Mouse (Mus musculus) frontal cortex, adult 2 months (tissue): ENCODE data around the gene Fuk. TPM values are rescaled to one million over a fixed set of nuclear protein-coding genes. Genes with fewer than 3 reads are reported as not detected.
A peak's percentile ranks its signal among the peaks of the same experiment; 100 is the strongest.
"Not testable (repeated sequence)": the region's sequence is repeated elsewhere in the genome, so short reads cannot be mapped to it uniquely, and the experiment has no call there.

Experiments
- DNase-seq, 2 experiments: peaks; one replicate each; pipeline ENCODE4 v3.0.0; 2022; ENCODE audit warnings: low spot score in 1 of 2; ENCODE audit errors: extremely low spot score in 1 of 2
- polyA plus RNA-seq: library from polyadenylated mRNA; depleted of rRNA; stranded (reverse); fragments of >200 nt; gene quantifications from 2 replicates; pipeline ENCODE4 v1.2.3, GENCODE M21; 2012

Gene Fuk
- polyA plus RNA-seq, 1 experiment: 18.4 TPM

- no peak for DNase-seq
Measured at GRCm38 (mm10) chr8:110886634-110887033, 15.7 kb downstream of the Fuk start.

GRCm38 (mm10) chr8:110883824-110884223 is 18.5 kb downstream of the Fuk start:
- DNase-seq: no peak

GRCm38 (mm10) chr8:110881741-110882310 is 20.5 kb downstream of the Fuk start:
- peak in 1 of 2 experiments; percentile 47 for DNase-seq

- no peak for DNase-seq
Measured at GRCm38 (mm10) chr8:110877862-110878261, 24.4 kb downstream of the Fuk start.

- DNase-seq: no peak
Measured at GRCm38 (mm10) chr8:110870501-110870900, 31.8 kb downstream of the Fuk start.

- DNase-seq: not testable (repeated sequence)
Measured at GRCm38 (mm10) chr8:110861347-110862025, 40.8 kb downstream of the Fuk start.

GRCm38 (mm10) chr8:110859651-110860501 is 42.4 kb downstream of the Fuk start:
- no peak for DNase-seq

- no peak for DNase-seq
Measured at GRCm38 (mm10) chr8:110856760-110857461, 45.4 kb downstream of the Fuk start.

- DNase-seq: not testable (repeated sequence)
Measured at GRCm38 (mm10) chr8:110856073-110856472, 46.2 kb downstream of the Fuk start.

- DNase-seq: no peak
Measured at GRCm38 (mm10) chr8:110851186-110851585, 51.1 kb downstream of the Fuk start.

- DNase-seq: no peak
Measured at GRCm38 (mm10) chr8:110847645-110848495, 54.4 kb downstream of the Fuk start.

GRCm38 (mm10) chr8:110847171-110847549 is 55.1 kb downstream of the Fuk start:
- DNase-seq: no peak

- DNase-seq: peak; percentile 69 to 94
Measured at GRCm38 (mm10) chr8:110846405-110847170, 55.7 kb downstream of the Fuk start, which contains the start of the genes Cog4 and Sf3b3. Gene Cog4 (plus strand): TSS chr8:110846600. Gene Sf3b3 (minus strand): TSS chr8:110846787.

- DNase-seq: no peak
Measured at GRCm38 (mm10) chr8:110845821-110846404, 56.4 kb downstream of the Fuk start.

- no peak for DNase-seq
Measured at GRCm38 (mm10) chr8:110844941-110845340, 57.3 kb downstream of the Fuk start.

- no peak for DNase-seq
Measured at GRCm38 (mm10) chr8:110843207-110843606, 59.1 kb downstream of the Fuk start.

GRCm38 (mm10) chr8:110842012-110842574 is 60.2 kb downstream of the Fuk start:
- no peak for DNase-seq
